Mouse (Mus musculus) gastrocnemius, adult 2 months (tissue): ENCODE measurements around the gene Aldh3a1. TPM values are rescaled to one million over a fixed set of nuclear protein-coding genes. Genes with fewer than 3 reads are reported as not detected.

Experiments
- DNase-seq: peaks from one replicate; pipeline ENCODE4 v3.0.0; 2022
- H3K27ac ChIP-seq: fragments of 200-600 bp; 2 replicates; pipeline ENCODE4 v1.8.1; 2022; ENCODE audit warnings: mild to moderate bottlenecking
- H3K4me3 ChIP-seq: fragments of 200-600 bp; 2 replicates; pipeline ENCODE4 v1.8.1; 2022; ENCODE audit warnings: mild to moderate bottlenecking, moderate library complexity
- CTCF ChIP-seq: fragments of 200-600 bp; IDR thresholded peaks from 2 replicates; pipeline ENCODE4 v1.8.1; 2022; ENCODE audit warnings: antibody characterized with exemption, mild to moderate bottlenecking, moderate library complexity
- intact Hi-C: fragments of 180-260 bp; cut with DNase I; formaldehyde crosslinking; loops from one replicate; pipeline ENCODE4 v1.15.1; 2025
- total RNA-seq, 2 experiments: library from RNA; stranded (reverse); gene quantifications; 2 replicates each; pipeline ENCODE4 v1.2.3; 2021

Gene Aldh3a1
- total RNA-seq, 2 experiments from 2014 or later, result 0.50 TPM; not detected in 1

DNA sequence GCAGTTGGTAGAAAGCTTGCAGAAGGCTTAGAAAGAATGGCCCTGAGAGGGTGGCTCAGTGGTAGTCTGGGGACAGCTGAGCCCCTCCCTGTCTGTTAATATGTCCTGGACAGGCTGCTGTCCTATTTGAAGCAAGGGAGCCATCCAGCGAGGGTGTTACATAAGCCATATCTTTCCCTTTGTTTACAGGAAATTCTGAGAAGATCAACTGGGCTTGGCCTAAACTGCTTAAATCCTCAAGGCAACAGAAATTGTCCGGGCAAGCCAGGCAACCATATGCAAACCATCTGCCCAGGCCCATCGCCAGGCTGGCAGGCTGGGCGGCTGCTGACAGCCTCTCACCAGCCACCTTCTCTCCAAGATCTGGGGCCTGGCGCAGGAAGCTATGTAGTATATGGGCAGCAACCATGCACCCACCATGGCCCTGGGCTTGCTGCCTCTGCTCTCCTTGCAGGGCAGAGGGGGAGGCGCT, 18.6 kb downstream of the Aldh3a1 start:
- Histone ChIP-seq H3K27ac (peak overlapping the region; percentile 55), H3K4me3 (no peak overlapping the region)
- TF ChIP-seq CTCF, result no peak
- intact Hi-C loops, result no loop called here
- peak; percentile 56 for DNase-seq

DNA sequence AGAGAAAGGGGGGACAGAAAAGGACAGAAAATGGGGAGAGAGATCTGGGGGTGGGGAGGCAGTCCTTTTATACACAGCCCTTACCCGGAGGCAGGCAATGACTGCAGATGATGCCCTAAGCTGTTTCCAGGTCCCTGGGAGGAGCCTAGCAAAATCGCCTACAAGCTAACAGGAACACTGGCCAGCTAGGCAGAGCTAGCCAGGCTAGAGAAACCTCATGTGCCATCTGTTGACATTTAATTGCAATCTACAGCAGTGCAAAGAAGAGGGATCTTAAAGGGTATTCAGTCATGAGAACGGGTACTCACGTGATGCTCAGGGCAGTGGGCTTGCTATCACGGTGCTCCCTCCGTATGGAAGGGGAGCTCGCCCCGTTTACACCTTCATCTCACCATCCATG, 20.5 kb downstream of the Aldh3a1 start:
- intact Hi-C loops, result no loop called here
- H3K4me3 ChIP-seq, result no peak overlapping the region
- H3K27ac ChIP-seq, result no peak overlapping the region
- TF ChIP-seq CTCF, result no peak
- no peak for DNase-seq

DNA sequence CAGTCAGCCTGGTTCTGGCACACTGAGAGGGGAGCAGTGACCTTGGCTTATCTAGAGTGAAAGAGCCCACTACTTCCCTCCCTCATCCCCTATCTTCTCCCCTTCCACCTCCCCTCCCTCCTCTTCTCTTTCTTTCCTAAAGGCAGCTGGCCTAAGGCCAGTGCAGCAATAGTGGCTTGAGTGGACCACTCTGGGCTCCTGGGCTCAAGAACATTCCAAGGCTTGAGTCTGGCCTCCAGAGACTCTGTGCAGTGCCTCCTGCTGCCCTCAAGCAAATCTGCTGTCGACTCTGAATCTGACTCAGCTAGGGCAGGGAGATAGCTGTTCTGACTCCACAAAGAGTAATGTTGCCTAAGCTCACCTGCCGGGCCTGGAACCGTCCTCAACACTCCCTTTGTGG, 21.1 kb downstream of the Aldh3a1 start:
- DNase-seq, result no peak
- no peak overlapping the region for H3K4me3 ChIP-seq
- TF ChIP-seq CTCF, result no peak
- intact Hi-C loops, result no loop called here
- no peak overlapping the region for H3K27ac ChIP-seq

DNA sequence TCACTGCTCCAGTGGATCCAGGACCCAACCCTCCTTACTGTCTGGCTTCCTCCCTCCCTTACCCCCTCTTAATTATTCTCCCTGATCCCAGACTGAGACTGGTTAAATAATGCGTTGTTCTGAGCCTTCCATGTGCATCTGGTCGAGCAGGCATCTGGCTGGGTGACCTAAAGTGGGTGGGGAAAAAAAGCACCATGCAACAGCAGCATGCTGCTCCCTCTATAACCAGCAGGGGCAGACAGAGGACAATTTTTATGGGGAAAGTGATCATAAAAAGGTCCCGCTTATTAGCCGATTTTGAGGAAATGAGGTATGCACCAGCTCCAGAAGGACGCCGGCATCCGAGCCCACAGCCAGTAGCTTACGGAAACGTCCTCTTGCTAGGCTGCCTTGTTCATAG, 24.0 kb downstream of the Aldh3a1 start:
- DNase-seq, result peak; percentile 67
- Histone ChIP-seq H3K4me3 (peak overlapping the region; percentile 48), H3K27ac (peak overlapping the region; percentile 54)
- intact Hi-C loops, result no loop called here
- TF ChIP-seq CTCF, result peak; percentile 83

DNA sequence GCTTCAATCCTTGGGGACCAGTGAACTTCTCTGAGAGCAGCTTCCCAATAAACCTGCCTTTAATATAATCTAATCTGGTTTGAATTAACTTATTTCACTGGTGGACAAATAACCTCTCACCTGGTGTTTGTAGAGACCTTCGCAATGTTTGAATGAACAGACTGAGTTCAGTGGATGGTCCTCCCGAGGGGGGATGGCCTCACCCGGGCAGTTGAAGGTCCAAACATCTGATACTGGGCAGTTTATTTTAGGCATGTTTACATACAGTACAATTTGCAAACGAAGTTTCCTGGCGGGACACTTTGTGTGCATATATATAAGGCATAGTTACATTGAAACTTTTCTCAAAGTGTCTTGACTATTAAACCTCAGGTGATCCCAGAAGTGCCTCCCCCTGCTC, 26.8 kb downstream of the Aldh3a1 start:
- Histone ChIP-seq H3K27ac (no peak overlapping the region), H3K4me3 (no peak overlapping the region)
- intact Hi-C loops, result no loop called here
- DNase-seq, result no peak
- no peak for TF ChIP-seq CTCF

DNA sequence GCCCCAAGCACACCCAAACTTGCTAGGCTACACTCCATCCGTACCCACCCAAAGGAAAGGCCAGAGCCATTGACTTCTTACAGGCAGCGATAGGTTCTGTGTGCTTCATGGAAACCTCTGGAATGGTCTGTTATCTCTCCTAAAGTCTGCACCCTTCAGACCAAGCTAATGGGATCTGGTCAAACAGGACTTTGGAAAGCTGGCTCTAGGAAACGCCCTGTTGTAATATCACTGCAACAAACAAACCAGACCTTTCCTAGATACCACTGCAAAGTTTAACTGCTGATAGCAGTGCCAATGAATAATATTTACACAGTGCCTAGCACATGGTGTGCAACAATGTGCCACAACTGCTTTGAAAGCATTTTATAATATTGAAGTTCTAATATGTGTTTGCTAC, 28.7 kb downstream of the Aldh3a1 start:
- no peak for DNase-seq
- TF ChIP-seq CTCF, result no peak
- intact Hi-C loops, result no loop called here
- Histone ChIP-seq H3K4me3 (no peak overlapping the region), H3K27ac (no peak overlapping the region)

DNA sequence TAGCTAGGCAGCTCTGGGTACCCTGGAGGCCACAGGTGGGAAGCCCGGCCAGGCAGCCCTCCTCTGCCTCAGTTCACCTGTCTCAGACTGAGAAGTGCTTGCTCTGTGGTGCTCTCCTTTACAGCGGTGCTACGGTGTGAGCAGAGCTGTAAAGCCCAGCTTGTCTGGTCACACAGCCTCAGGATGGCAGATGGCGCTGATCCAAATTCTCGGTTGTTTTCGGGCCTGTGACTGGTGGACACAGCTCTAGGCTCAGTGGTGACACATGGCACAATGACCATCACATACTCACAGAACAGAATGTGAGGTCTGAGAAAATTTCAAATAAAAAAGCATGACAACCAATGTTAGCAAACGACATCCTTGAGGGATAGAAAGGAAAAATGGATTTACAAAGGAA, 37.1 kb downstream of the Aldh3a1 start:
- no peak for TF ChIP-seq CTCF
- Histone ChIP-seq H3K27ac (no peak overlapping the region), H3K4me3 (no peak overlapping the region)
- no peak for DNase-seq
- intact Hi-C loops, result no loop called here

DNA sequence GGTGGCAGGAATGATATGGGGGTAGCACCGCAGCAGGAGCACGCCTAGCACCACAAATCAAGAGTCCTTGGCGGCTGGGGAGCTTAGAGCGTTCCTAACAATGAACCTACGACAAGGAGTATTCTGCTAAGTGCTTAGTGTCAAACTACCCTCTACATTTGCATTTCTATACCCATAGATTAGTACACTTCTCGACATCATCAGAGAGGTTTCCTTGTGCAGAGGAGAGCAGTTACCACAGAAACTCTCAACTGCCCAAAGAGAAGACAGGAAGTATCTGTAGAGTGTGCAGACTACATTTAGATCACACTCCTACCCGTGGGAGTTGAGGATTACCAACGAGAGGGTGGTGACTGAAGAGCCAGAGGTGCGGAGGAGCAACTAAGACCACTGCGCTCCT, 44.4 kb downstream of the Aldh3a1 start:
- intact Hi-C loops, result no loop called here
- no peak for DNase-seq
- TF ChIP-seq CTCF, result no peak
- no peak overlapping the region for H3K27ac ChIP-seq
- H3K4me3 ChIP-seq, result no peak overlapping the region

DNA sequence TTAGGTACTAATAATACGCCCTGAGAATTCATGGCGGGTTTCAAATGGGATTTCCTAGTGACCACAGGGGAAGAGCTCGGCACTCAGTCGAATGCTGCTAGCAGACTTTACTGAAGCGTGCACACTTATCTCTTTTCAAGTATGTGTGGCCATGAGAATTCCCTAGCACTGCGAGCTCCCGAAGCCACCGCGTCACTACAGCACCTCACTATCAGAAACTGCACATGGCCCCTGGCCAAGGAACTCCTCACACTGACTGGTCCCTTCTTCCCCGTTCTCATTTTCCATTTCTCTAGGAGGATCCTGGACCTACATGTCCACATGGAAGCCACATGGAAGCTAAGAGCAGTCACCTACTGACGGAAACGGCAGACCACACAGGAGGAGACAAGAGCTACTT, 45.5 kb downstream of the Aldh3a1 start:
- H3K27ac ChIP-seq, result no peak overlapping the region
- no peak for DNase-seq
- intact Hi-C loops, result no loop called here
- H3K4me3 ChIP-seq, result no peak overlapping the region
- no peak for TF ChIP-seq CTCF

DNA sequence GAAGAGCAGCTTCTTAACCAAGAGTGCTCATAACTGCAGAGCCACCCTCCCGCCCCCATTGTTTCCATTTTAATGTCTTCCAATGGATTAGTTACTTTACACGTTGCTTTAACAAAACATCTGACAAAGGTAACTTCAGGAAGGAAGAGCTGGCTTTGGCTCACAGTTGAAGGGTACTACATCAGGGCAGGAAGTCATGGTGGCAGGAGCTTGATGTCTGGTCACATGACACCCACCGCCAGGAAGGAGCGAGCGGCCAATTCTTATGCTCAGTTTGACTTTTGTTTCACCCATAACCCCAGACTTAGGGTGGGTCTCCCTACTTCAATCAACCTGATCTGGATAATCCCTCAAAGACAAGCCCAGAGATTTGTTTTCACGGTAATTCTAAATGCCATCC, 51.8 kb downstream of the Aldh3a1 start:
- DNase-seq, result no peak
- TF ChIP-seq CTCF, result no peak
- intact Hi-C loops, result no loop called here
- Histone ChIP-seq H3K27ac (no peak overlapping the region), H3K4me3 (no peak overlapping the region)

DNA sequence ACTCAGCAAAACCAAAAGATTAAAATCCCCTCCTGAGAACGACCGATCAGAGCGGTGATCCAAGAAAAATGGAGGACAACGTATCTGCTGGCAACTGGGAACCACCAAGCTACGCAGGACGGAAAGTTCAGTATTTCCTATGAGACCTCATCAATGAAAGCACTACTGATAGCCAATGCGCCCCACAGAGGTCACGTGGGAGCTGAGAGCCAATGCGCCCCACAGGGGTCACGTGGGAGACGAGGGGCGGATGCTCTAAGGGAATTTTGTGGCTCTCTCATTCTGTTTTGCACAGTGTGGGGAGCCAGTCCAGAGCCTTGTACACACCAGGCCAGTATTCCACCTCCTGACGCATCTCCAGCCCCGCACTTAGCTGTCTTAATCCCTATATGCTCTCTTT, 55.2 kb downstream of the Aldh3a1 start:
- no peak for DNase-seq
- no peak for TF ChIP-seq CTCF
- intact Hi-C loops, result no loop called here
- Histone ChIP-seq H3K4me3 (no peak overlapping the region), H3K27ac (no peak overlapping the region)

DNA sequence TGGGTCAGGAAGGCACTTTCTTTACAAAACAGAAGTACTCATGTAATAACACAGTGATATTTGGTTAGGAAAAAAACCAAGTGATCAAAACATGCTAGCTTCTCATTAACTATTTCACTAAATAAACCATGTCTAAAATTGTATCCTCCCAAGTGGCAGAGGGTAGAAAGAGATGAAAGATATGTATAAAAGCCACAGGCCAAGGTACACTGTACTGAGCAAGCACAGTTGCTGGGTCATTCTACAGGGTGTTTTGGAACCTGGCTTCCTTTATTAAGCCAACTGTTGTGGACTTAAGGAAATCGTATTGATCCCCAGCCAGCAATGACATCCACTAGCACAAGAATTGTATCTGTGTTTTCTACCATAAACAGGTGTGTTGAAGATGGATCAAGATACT, 56.5 kb downstream of the Aldh3a1 start:
- TF ChIP-seq CTCF, result no peak
- intact Hi-C loops, result no loop called here
- DNase-seq, result no peak
- Histone ChIP-seq H3K4me3 (no peak overlapping the region), H3K27ac (no peak overlapping the region)

DNA sequence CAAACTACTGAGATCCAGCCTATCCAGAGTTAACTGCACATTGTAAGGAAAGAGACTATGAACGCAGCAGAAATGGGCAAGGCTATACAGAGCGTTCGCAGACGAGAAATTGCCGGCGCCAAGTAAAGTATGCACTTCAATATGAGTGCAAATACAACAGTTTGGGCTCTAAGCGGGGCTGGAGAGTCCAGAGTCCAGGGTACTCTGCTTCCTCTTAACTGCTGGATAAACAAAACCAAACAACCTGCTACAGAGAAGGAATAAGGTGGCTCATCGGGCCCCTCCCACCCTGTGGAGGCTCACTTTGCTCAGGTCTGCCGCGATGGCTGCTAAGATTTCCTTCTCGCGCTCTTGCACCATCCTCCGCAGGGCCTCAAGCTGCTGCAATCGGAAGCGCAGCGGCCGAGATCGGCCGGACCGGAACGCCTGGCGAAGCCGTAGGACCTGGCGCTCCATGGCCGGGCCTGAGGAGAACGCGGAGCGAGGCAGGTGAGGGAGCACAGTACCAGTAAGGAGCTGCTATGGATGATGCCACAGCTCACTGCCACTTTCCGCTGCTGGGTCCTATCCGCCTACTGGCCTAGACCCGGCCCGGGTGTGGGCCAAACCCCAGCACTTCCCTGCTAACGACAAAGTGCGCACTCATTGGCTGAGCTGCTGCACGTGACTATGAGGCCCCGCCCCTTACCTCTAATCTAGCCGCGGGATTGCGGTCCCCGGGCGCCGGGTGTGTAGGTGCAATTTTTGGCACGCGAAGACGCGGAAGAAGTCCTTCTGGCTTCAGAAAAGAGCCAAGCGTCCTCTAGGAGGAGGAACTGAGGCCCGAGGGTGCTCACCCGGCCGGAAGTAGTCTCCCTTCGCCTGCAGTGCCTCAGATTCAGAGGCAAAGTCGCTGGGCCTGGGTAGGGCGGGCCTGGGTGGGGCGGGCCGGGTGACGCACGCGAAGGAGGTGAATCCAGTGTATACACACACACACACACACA, 59.5 kb downstream of the Aldh3a1 start, which contains the start of gene Aldh3a2:
Gene Aldh3a2, minus strand, starts transcription at position 914 of the 983 bp plus-strand sequence.
- TF ChIP-seq CTCF, result peak; percentile 14; the same call in 1 of the 2 replicates
- Histone ChIP-seq H3K4me3 (peak within 1 kb of the TSS; percentile 99), H3K27ac (peak within 1 kb of the TSS; percentile 98)
- peak; percentile 96 for DNase-seq
- intact Hi-C loops, result loop anchor here (5.0 kb wide), 1 partner anchor 90 kb away; the partner anchor contains the start of gene Usp22

Other genes with a start within 250 kb of the Aldh3a1 start
- gene Kcnj12, start 185.0 kb upstream of the Aldh3a1 start, total RNA-seq, result 10 to 100 TPM; 50.4 to 65.8 TPM
- gene Tnfrsf13b, start 80.8 kb upstream of the Aldh3a1 start, total RNA-seq, result under 1 TPM; 0.13 to 0.22 TPM
- gene Usp22, start 32.5 kb upstream of the Aldh3a1 start, total RNA-seq, result 10 to 100 TPM; 13.4 to 16.7 TPM
- 10 to 100 TPM; 12.0 to 13.0 TPM for gene Aldh3a2, start 59.9 kb downstream of the Aldh3a1 start, total RNA-seq
- not detected for gene Slc47a2, start 135.3 kb downstream of the Aldh3a1 start, total RNA-seq
- 10 to 100 TPM; 13.4 to 24.4 TPM for gene Slc47a1, start 170.8 kb downstream of the Aldh3a1 start, total RNA-seq
- under 1 TPM in 1 of 2 experiments, not detected in 1; 0.11 TPM for gene Rnf112, start 246.6 kb downstream of the Aldh3a1 start, total RNA-seq